Mouse (Mus musculus) intestine, embryonic 16.5 days (tissue): ENCODE measurements around the gene Abcb1a. TPM values are rescaled to one million over a fixed set of nuclear protein-coding genes. Genes with fewer than 3 reads are reported as not detected.
A peak's percentile ranks its signal among the peaks of the same experiment; 100 is the strongest.

Experiments
- ATAC-seq: fragments of 200-750 bp; cut with Nextera tagmentation; 2 replicates; pipeline ENCODE4 v1.8.0; 2017; ENCODE audit warnings: moderate TSS enrichment, moderate library complexity
- H3K27ac ChIP-seq: fragments of 300-500 bp; sonication (generic); 2 replicates; pipeline ENCODE4 v1.5.1; 2014; ENCODE audit warnings: mild to moderate bottlenecking, low read length
- H3K27me3 ChIP-seq: fragments of 300-500 bp; sonication (generic); replicated peaks from 2 replicates; pipeline ENCODE4 v1.6.1; 2014; ENCODE audit warnings: low read length, control low read depth, mixed read lengths; ENCODE audit not compliant: control insufficient read depth, insufficient read depth
- H3K36me3 ChIP-seq: fragments of 300-500 bp; sonication (generic); 2 replicates; pipeline ENCODE4 v1.6.1; 2014; ENCODE audit warnings: low read length, control low read depth; ENCODE audit not compliant: control insufficient read depth, insufficient read depth
- H3K4me1 ChIP-seq: fragments of 300-500 bp; sonication (generic); 2 replicates; pipeline ENCODE4 v1.6.1; 2014; ENCODE audit warnings: low read length, control low read depth, mixed read lengths; ENCODE audit not compliant: control insufficient read depth, insufficient read depth
- H3K4me2 ChIP-seq: fragments of 300-500 bp; sonication (generic); 2 replicates; pipeline ENCODE4 v1.6.1; 2014; ENCODE audit warnings: low read depth, low read length, control low read depth
- H3K4me3 ChIP-seq: fragments of 300-500 bp; sonication (generic); 2 replicates; pipeline ENCODE4 v1.5.1; 2014; ENCODE audit warnings: mild to moderate bottlenecking, low read length
- H3K9ac ChIP-seq: fragments of 300-500 bp; sonication (generic); 2 replicates; pipeline ENCODE4 v1.6.1; 2014; ENCODE audit warnings: low read depth, low read length
- H3K9me3 ChIP-seq: fragments of 300-500 bp; sonication (generic); 2 replicates; pipeline ENCODE4 v1.6.1; 2016; ENCODE audit warnings: low read length, control low read depth; ENCODE audit not compliant: control insufficient read depth
- WGBS: fragments of 180-500 bp; shearing (Covaris S2); extraction: QIAGEN DNeasy Blood & Tissue Kit; methylation state at CpG from one replicate; pipeline ENCODE4 v1.1.7; 2014; 5-methylcytosine and 5-hydroxymethylcytosine counted together
- polyA plus RNA-seq: library from polyadenylated mRNA; unstranded; fragments of >200 nt; fragmentation: Nextera tagmentation; extraction: Ambion mirVana; gene quantifications from 2 replicates; pipeline ENCODE4 v1.2.1, GENCODE M21; 2015

Gene Abcb1a
- polyA plus RNA-seq = 9.0 and 11.9 TPM in 2 replicates

GRCm38 (mm10) chr5:8659911-8660737, at the start of gene Abcb1a:
TSS of gene Abcb1a (plus strand) at chr5:8660077.
- peak; percentile 90 for ATAC-seq
- peak within 1 kb of the TSS; percentile 68 for H3K27ac ChIP-seq
- H3K9me3 ChIP-seq = no peaks in the 10 kb centered on the region
- no peaks in the 10 kb centered on the region for H3K36me3 ChIP-seq
- peak within 1 kb of the TSS; percentile 61 for H3K9ac ChIP-seq
- H3K27me3 ChIP-seq = no peaks in the 10 kb centered on the region
- H3K4me1 ChIP-seq = no peaks in the 10 kb centered on the region
- peak within 1 kb of the TSS; percentile 69 for H3K4me2 ChIP-seq
- H3K4me3 ChIP-seq = peak within 1 kb of the TSS; percentile 60
- WGBS = 5% methylated on average over 37 of the region's 37 CpGs

- Histone ChIP-seq H3K9me3 (no peaks in the 10 kb centered on the region), H3K4me3 (peak overlapping the region; percentile 87), H3K4me1 (no peaks in the 10 kb centered on the region), H3K9ac (peak overlapping the region; percentile 80), H3K27ac (peak overlapping the region; percentile 47), H3K36me3 (no peaks in the 10 kb centered on the region), H3K27me3 (no peaks in the 10 kb centered on the region), H3K4me2 (peak overlapping the region; percentile 94)
- peak; percentile 76 for ATAC-seq
- under 1% methylated on average over 22 of the region's 49 CpGs for WGBS
Measured at GRCm38 (mm10) chr5:8622071-8622595, 37.7 kb upstream of the Abcb1a start.

GRCm38 (mm10) chr5:8622596-8623231, 37.2 kb upstream of the Abcb1a start, which contains the start of gene Rundc3b:
TSS of gene Rundc3b (minus strand) at chr5:8622952.
- Histone ChIP-seq H3K4me2 (peak within 1 kb of the TSS; percentile 94), H3K27ac (peak within 1 kb of the TSS; percentile 47), H3K27me3 (no peaks in the 10 kb centered on the region), H3K9ac (peak within 1 kb of the TSS; percentile 80), H3K4me1 (no peaks in the 10 kb centered on the region), H3K4me3 (peak within 1 kb of the TSS; percentile 87), H3K9me3 (no peaks in the 10 kb centered on the region), H3K36me3 (no peaks in the 10 kb centered on the region)
- ATAC-seq = peak; percentile 97
- WGBS = 1% methylated on average over 59 of the region's 74 CpGs

GRCm38 (mm10) chr5:8632901-8633300, 27.0 kb upstream of the Abcb1a start:
- Histone ChIP-seq H3K9me3 (no peaks in the 10 kb centered on the region), H3K36me3 (no peaks in the 10 kb centered on the region), H3K4me2 (no peak overlapping the region), H3K27ac (no peak overlapping the region), H3K4me3 (no peak overlapping the region), H3K4me1 (no peaks in the 10 kb centered on the region), H3K9ac (no peak overlapping the region), H3K27me3 (no peaks in the 10 kb centered on the region)
- WGBS = 47% methylated on average over 3 of the region's 3 CpGs
- peak; percentile 79 for ATAC-seq

GRCm38 (mm10) chr5:8634489-8634975, 25.3 kb upstream of the Abcb1a start:
- Histone ChIP-seq H3K9ac (no peak overlapping the region), H3K4me3 (no peak overlapping the region), H3K4me2 (no peak overlapping the region), H3K27me3 (no peaks in the 10 kb centered on the region), H3K36me3 (no peaks in the 10 kb centered on the region), H3K27ac (no peak overlapping the region), H3K9me3 (no peaks in the 10 kb centered on the region), H3K4me1 (no peaks in the 10 kb centered on the region)
- ATAC-seq = peak; percentile 94

- Histone ChIP-seq H3K9me3 (no peaks in the 10 kb centered on the region), H3K4me3 (no peak overlapping the region), H3K27me3 (no peaks in the 10 kb centered on the region), H3K4me2 (no peak overlapping the region), H3K9ac (no peak overlapping the region), H3K4me1 (no peaks in the 10 kb centered on the region), H3K36me3 (no peaks in the 10 kb centered on the region), H3K27ac (no peak overlapping the region)
- WGBS = 78% methylated on average over 4 of the region's 4 CpGs
- ATAC-seq = no peak
Measured at GRCm38 (mm10) chr5:8648300-8648699, 11.6 kb upstream of the Abcb1a start.

- Histone ChIP-seq H3K9me3 (no peaks in the 10 kb centered on the region), H3K27ac (no peak overlapping the region), H3K4me2 (no peak overlapping the region), H3K9ac (no peak overlapping the region), H3K27me3 (no peaks in the 10 kb centered on the region), H3K4me3 (no peak overlapping the region), H3K36me3 (no peaks in the 10 kb centered on the region), H3K4me1 (no peaks in the 10 kb centered on the region)
- ATAC-seq = peak; percentile 85
Measured at GRCm38 (mm10) chr5:8648774-8649173, 11.1 kb upstream of the Abcb1a start.

- no peak for ATAC-seq
- no peaks in the 10 kb centered on the region for H3K9me3 ChIP-seq
- no peak overlapping the region for H3K4me3 ChIP-seq
- H3K9ac ChIP-seq = no peak overlapping the region
- H3K36me3 ChIP-seq = no peaks in the 10 kb centered on the region
- H3K27me3 ChIP-seq = no peaks in the 10 kb centered on the region
- no peak overlapping the region for H3K27ac ChIP-seq
- no peaks in the 10 kb centered on the region for H3K4me1 ChIP-seq
- WGBS = 88% methylated on average over 2 of the region's 2 CpGs
- no peak overlapping the region for H3K4me2 ChIP-seq
Measured at GRCm38 (mm10) chr5:8652085-8652484, 7.8 kb upstream of the Abcb1a start.

GRCm38 (mm10) chr5:8660738-8661151, 868 bp downstream of the Abcb1a start:
- Histone ChIP-seq H3K4me3 (peak overlapping the region; percentile 60), H3K27ac (peak overlapping the region; percentile 68), H3K36me3 (no peaks in the 10 kb centered on the region), H3K4me2 (peak overlapping the region; percentile 69), H3K4me1 (no peaks in the 10 kb centered on the region), H3K27me3 (no peaks in the 10 kb centered on the region), H3K9me3 (no peaks in the 10 kb centered on the region), H3K9ac (peak overlapping the region; percentile 61)
- WGBS = 43% methylated on average over 10 of the region's 10 CpGs
- peak; percentile 34; the same call in 1 of the 2 replicates for ATAC-seq
